Mouse (Mus musculus) cerebellum, adult 11-12 months (tissue): Measurements from ENCODE around the gene Clstn2.

Experiments used
- DNase-seq: peaks from one replicate; pipeline ENCODE4 v3.0.0; 2022

Clstn2 gene

GRCm38 (mm10) chr9:97919326-97919725 lies 113.7 kb downstream of the Clstn2 start:
- DNase-seq, result no peak

- DNase-seq, result no peak
These were observed 141.6 kb downstream of the Clstn2 start for GRCm38 (mm10) chr9:97891415-97891814.

DNA sequence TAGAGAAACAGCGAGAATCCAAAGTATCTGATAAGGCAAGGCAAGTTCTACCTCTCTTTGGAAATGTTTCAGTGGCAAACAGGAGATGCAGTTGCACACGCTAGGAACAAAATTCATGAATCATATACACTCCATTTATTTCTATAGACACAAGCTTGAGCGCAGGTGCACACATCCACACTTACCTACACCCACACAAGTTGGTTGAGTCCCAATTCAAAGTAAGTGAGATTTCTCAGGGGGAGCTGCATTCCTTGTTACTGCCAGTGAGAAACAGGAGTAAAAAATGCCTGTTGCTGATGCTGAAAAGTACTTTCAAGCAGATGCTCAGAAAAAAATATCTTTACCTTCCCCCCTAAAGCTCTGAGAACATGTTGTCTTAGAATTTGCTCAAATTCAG lies 149.6 kb downstream of the Clstn2 start:
- no peak for DNase-seq

DNA sequence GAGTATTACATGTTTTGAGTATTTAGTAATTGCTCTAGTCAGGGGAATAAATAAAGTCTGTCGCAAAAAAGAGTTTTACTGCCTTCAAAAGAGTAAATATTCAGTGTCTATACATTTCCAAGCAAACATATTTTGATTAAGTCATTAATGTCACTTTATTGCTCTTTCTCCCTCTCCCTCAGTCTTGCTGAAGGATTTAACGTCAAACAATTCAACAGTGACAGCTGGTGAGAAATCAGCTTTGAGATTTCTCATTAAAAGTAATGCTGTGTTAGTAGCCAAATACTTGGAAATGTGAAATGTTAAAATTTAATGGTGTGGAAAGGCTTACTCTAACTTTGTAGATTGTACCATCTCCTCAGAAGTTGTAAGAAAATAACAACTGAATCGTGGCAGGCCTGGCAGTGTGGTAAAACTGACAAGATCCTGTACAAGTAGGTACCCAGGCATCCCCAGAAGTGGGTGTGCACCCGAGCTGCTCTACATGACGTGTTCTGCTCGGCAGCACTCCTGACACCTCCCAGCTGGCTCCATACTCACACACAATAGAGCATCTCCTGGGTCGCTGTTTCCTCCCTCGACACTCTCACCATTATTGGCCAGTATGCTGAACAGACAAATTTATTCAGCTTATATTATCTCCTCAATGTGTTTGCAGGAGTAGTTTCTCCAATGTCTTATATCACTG lies 165.8 kb downstream of the Clstn2 start:
- no peak for DNase-seq

DNA sequence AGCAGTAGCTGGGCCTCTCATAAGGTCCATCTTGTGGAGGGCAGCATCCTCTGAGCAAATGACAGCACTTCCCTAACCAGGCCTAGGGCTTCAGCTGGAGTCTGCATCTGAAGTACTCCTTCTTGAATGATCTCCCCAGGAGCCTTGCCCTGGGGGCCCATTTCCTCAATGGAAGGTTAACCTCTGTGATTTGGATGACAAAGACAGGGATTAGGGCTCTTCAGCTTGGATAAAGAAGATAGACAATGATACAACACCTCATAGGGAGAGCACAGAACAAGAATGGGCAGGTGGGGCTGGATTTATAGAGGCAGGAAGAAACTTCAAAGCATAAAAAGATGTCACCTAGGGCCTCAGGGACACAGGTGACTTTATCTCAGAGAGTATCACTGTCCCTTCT lies 180.1 kb downstream of the Clstn2 start:
- no peak for DNase-seq

DNA sequence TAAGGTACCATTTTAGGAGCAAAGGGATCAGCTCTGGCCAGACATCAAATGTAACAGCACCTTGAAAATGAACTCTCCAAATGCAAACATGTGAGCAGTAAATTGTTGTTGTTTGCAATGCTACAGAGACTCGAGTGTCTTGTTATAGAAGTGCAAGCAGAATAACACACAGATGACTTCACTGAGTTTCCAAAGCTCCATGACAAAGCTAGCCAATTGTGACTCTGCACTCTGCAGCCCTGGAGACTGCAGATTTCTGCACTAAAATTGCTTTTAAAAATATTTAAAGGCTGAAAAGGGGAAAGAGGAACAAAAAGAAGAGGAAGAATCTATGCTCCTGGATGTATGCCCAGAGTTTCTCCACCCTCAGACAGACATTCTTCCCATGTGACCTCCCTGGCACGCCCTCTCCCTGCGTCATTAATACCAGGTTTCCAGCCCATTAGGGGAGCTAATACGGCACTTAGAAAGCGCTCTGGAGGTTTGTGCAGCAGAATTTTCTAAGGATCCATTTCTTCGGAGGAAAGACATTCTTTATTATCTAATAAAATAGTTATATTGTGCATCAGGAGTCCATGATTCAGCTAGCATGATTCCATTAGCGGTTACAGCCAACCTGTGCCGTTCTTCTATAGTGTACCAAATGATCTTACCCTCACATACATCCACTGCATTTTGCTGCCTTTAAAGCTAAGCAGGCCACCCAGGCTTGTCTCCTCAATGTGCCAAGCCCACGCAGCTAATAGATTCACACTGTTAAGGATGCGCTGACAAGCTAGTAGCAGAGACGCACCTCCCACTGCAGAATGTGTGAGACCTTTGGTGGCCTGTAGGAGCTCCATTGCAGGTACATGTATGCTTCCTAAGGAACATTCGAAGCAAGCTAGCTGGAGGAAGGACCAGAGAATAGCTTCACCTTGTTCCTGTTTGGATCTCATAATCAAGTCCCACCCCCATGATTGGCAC lies 184.8 kb downstream of the Clstn2 start:
- DNase-seq, result no peak

DNA sequence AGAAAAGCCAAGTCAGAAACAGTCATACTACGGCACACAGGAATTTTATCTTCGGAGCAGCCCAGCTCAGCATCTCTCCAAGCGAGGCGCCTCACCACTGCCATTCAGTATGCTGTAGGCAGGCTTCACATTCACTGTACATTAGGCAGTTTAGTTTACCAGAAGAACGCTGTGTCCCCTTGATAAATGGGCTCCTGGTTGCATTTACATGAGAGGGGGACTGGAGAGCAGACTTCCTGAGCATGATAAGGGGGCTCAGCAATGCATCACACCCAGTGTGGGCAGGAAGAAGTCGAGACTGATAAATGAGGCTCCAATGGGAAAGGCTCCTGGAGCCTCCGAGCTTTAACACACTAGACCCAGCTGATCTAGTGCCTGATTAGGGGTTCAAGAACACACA lies 190.9 kb downstream of the Clstn2 start:
- DNase-seq, result no peak

GRCm38 (mm10) chr9:97831216-97831615 lies 201.8 kb downstream of the Clstn2 start:
- no peak for DNase-seq

- no peak for DNase-seq
These were observed 203.1 kb downstream of the Clstn2 start for GRCm38 (mm10) chr9:97829919-97830318.

GRCm38 (mm10) chr9:97827689-97828088 lies 205.3 kb downstream of the Clstn2 start:
- no peak for DNase-seq

DNA sequence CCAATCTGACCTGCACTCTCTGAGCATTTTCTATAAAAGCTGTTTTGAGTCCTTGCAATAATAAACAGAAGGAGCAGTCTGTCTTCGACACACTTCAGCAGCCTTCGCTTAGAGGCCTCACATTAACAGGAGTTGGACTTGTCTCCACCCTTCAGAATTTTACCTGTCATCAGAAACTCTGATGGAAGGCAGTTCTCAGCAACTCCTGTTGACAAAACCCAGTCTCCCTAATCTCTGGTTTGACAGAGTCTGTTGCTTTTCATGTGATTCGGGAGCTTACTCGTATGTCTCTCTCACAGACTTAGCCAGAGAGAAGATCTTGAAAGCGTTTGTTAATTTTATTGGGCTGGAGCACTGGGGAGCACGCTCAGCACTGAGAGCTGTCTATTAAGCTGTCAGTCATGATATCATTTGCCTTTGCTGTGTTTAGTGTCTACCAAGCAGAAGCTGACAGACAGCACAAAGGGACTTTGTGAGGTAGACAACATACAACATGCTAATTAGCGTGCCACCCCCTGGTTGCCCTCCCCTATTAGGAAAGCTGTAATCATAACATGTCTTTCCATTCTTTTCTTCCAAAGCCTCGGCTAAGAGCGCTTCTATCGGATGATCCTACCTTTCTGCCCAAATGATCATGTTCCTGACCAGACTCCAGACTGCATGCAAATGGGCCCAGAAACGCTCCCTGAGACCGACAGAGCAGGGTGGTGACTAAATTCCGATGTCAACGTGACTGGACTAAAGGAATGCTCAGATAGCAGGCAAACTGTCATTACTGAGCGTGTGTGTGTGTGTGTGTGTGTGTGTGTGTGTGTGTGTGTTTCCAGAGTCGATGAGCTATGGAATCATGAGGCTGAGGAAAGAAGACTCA lies 206.7 kb downstream of the Clstn2 start:
- no peak for DNase-seq

- no peak for DNase-seq
These were observed 215.9 kb downstream of the Clstn2 start for GRCm38 (mm10) chr9:97817116-97817515.

DNA sequence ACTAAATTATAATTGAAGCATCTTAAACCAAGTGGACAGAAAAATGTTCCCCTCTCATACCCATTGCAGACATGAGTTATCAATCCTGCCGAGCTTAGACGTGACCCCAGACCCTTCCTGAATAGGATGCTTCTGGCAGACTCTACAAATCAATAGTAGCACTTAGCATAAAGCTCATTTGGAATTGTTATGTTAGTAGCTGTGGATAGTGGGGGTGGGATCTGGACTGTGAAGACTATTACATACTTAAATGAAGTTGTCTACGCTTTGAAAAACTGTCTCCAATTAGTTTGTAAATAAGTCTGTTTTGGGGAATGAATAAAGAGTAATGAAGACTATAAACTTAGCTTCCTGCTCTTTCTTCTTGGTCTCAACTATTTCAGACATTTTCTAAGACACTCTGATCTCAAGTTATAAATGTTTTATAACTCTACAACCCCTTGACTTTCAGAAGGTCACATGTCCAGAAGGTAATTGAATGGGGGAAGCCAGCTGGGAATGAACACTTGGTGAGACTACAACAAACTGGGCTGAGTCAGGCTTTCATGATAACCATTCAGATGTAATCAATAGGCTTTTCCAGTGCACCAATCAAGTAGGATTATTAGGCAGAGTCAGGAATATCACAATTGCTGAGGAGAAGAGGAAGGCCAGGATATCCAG lies 216.7 kb downstream of the Clstn2 start:
- no peak for DNase-seq

GRCm38 (mm10) chr9:97813157-97813556 lies 219.8 kb downstream of the Clstn2 start:
- no peak for DNase-seq

DNA sequence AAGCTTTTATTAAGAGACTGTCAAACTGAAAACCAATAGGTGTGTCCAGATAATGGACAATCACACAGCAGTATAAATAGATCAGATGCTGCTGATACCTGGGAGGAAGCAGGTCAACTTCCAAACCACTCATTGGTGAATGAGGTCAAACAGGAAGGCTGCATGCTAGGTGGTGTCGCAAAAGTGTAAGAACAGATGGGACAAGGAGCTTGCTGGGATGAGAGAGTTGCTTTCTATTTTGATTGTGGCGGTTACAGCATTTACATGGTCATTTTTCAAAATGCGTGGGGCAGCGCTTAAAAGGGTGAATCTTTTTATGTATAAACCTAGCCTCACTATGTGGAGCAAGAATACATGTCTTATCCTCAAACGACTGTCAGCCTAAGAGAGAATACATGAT lies 225.9 kb downstream of the Clstn2 start:
- peak; percentile 8 for DNase-seq

DNA sequence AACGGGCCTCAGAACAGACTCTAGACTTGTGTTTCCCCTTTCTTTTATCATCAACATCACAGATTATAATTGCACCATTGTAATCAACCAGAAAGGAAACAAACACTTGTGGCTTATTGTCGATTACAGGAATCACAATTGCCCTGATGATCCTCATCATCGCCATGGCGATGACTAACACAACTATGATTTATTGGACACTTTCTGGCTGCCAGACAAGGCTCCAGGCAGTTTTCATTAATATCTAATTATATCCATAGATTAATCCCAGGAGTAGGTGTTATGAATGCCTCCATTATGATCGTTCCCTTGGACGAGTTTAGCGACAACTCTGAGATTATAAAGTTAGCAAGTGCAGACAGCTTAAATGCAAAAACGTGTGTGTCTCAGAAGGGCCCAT lies 239.3 kb downstream of the Clstn2 start:
- no peak for DNase-seq

- DNase-seq, result no peak
These were observed 244.8 kb downstream of the Clstn2 start for GRCm38 (mm10) chr9:97788151-97788670.

- DNase-seq, result no peak
These were observed 252.9 kb downstream of the Clstn2 start for GRCm38 (mm10) chr9:97780032-97780616.

DNA sequence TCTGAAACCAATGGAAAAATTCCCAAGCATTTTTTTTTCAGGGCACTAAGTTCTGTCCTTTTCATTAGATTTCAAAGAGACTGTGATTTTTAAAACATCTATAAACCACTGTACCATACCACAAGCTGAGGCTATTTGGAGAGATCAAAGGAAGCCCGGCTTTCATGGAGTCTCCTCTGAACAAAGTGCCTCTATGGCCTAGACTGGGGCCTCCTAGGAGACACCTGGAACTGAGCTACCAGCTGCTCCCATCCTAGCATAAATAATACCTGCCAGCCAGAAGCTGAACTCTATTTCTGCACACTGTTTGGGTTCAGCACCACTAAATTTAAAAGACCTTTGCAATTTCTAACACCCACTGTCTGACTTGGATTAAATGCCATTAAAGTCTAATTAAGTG lies 257.2 kb downstream of the Clstn2 start:
- no peak for DNase-seq

DNA sequence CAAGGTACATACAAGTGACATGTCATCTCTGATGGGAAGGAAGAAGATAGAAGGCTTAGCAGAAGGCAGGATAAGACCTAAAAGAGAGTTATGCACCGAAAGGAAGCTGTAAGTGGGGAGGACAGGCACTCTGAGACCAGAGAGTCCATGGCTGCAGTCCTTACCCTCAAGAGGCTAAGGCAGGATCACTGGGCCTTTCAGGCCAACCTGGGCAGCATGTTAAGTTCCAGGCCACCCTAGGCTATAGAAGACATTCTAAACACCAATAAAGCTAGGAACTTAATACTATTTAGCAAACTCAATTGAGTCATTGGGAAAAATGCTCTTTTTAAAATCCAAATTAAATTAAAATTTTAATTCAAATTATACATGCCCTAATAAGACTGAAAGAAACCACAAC lies 258.0 kb downstream of the Clstn2 start:
- DNase-seq, result no peak

- DNase-seq, result peak; percentile 5
These were observed 259.1 kb downstream of the Clstn2 start for GRCm38 (mm10) chr9:97773911-97774310.

DNA sequence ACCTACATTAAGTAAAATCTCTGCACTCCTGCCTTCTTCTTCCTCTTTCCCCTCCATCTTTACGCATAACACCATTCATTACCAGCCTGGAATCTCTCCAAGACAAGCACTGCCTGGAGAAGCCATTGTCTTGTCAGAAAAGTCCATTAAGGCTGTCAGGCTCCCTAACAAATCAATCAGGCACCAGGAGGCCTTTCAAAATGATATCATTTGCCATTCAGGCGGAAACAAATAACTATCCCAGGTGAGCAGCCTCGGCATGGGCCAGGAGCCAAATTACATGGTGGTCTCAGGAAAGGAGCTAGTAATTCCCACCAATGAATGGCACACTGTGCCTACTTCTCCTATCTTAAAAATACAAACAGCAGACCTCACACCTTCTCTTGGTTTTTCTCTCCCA lies 260.6 kb downstream of the Clstn2 start:
- DNase-seq, result no peak
